Mouse (Mus musculus): ENCODE measurements around the gene Rpl39l.
"Not testable (repeated sequence)": the region's sequence is repeated elsewhere in the genome, so short reads cannot be mapped to it uniquely, and the experiment has no call there.

The Rpl39l gene

GRCm38 (mm10) chr16:10170005-10170404 lies at the start of gene Rpl39l:
TSS of gene Rpl39l (plus strand) at chr16:10170226.
- no peak for DNase-seq (ENCODE audit: low spot score in 2 of 2)

GRCm38 (mm10) chr16:10127586-10127985 lies 42.4 kb upstream of the Rpl39l start:
- DNase-seq (ENCODE audit: low spot score in 2 of 2): no peak

DNA sequence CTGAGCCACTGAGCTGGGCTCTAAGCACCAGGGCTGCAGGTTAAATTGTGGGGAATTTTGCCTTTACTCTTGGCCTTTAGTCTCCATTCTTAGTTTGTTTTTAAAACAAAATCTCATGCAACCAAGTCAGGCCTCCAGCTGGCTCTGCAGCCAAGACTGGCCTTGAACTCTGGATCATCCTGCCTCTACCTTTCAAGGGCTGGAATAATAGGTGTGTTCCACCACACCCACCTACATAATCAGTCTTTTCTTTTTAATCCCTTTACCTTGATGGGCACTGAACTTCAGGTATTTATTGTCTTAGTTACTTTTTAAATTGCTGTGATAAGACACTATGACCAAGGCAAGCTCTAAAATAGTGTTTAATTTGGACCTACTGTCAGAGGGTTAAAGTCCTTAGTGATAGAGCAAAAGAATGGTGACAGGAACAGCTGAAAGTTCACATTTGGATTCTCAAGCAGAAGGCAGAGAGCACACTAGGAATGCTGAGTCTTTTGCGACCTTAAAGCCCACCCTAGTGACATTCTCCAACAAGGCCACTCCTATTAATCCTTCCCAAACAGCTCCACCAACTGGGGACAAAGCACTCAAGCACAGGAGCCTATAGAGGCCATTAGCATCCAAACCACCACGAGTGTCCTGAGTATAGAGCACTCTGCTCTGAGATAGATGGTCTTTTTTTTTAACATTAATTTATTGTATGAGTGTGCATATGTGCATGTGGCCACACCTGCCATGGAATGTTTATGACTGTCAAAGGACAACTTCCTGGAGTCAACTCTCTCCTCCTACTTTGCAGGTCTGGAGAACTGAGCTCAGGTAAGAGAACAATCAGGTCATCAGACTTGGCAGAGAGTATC lies 40.7 kb upstream of the Rpl39l start:
- DNase-seq (ENCODE audit: low spot score in 2 of 2): no peak

GRCm38 (mm10) chr16:10143166-10143565 lies 26.9 kb upstream of the Rpl39l start:
- DNase-seq (ENCODE audit: low spot score in 2 of 2): no peak

DNA sequence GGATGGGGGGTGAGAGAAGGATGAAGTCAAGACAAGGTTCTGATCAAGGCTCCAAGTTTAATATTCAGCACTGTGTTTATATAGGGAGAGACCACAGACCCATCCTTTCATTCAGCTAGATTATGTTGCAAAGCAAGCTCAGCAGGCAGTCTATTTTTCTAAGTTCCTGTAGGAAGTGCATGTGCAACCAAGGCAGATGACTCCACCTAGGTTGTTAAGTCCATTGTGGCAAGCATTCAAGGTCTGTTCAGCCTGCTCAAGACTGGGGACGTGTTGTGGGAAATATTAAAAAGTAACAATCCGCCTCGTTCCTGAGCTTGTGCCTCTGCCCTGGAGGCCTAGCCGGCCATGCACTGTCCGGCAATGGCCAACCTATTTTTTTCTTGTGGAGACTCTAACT lies 22.6 kb upstream of the Rpl39l start:
- no peak for DNase-seq (ENCODE audit: low spot score in 2 of 2)

DNA sequence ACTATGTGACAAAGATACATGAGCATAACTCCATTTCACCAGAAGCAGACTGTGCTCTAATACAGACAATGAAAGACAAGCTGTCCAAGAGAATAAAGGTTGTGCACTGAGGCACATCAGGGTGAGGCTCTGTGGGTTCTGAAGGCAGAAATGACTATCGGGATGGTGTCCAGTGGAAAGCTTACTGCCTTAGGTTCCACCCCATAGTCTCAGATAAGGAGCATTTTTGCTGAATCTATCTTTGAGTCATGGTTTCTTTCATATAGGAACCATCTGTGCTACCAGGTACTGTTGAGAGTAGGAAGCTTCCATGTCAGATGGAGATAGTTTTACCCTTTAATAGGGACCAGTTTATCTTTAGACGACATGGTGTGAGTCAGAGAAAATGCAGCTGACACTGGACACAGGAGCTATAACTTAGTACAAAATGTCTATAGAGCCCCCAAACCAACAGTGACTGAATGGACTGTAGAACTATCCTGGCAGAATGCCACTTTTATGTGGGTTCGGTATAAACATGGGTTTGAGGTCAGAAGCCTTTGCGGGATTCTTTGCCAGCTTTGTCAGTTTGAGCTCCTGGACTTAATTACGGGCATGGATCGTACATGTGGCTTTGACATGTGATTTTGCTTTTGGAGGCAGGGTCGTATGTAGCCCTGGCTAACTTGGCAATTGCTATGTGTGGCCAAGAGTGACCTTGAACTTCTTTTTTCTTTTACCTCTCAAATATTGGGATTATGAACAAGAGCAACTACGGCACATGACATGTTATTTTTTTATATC lies 712 bp upstream of the Rpl39l start:
- DNase-seq (ENCODE audit: low spot score in 2 of 2): no peak

- DNase-seq (ENCODE audit: low spot score in 2 of 2): no peak
These were observed 1.2 kb downstream of the Rpl39l start for GRCm38 (mm10) chr16:10171276-10171675.

DNA sequence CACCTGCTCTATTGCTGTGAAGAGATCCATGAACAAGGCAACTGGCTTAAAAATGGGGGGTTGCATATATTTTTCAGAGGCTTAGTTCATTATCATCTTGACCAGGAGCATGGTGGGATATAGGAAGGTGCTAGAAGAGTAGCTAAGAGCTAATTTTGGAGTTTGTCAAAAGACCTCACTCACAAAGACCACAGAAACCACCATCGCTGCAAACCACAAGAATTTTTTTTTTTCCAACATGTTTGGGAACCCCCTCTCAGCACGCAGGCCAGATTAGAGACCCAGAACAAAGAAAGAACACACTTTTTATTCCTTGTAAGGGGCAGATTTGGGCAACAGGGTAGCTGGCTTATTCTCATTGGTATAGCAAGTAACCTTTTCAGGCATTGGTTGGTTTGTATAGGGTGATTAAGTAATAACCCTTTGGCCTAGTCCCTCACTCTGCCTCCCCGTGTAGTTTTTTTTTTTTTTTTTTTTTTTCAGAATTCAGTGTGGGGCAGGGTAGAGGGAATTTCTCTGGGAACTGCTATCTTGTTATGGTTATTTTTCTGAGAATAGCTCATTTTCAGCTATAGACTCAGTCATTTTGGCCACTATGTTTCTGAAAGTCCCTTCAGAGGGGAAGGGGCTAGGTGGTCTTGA lies 2.3 kb downstream of the Rpl39l start:
- DNase-seq (ENCODE audit: low spot score in 2 of 2): no peak

- DNase-seq (ENCODE audit: low spot score in 2 of 2): not testable (repeated sequence)
These were observed 17.4 kb downstream of the Rpl39l start for GRCm38 (mm10) chr16:10187461-10187860.

DNA sequence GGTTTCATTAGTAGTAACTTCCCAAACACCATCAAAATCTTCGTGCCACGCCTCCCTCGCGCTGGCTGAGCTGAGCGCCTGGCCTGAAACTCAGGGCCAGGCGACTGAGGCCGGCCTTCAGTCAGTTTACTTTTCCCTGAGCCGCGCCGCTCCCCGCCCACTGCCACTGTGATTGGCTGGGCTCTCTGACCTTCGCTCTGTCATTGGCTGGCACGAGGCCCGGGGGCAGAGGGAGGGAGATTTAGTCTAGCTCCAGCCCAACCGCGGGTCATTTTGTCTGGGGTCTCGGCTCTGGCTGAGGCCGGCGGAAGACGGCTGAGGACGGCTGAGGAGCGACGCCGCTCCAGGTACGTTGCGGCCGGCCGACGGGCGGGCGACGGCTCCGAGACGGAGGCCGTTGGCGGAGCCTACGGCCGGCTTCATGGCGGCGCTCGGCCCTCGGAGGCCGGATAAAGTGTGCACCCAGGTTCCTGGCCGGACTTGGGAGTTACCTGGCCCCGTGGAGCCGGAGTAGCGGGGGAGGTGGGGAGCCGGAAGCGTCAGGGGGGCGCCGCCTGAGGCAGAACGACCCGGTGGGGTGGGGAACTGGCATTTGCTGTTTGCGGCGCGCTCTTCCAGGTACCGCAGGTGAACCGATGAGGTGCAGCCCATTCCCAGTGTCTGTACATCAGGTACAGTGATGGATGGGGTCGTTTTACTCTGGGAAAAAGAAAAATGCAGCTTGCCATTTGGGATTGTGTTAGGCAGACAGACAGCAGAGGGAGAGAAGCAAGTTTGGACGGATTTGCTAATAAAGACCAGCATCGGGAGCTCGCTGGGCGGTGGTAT lies 22.9 kb downstream of the Rpl39l start, which contains the start of gene Atf7ip2:
Gene Atf7ip2 (plus strand): TSS at position 34 of the 828 bp plus-strand sequence.
- DNase-seq (ENCODE audit: low spot score in 2 of 2): peak; percentile 82 to 91

DNA sequence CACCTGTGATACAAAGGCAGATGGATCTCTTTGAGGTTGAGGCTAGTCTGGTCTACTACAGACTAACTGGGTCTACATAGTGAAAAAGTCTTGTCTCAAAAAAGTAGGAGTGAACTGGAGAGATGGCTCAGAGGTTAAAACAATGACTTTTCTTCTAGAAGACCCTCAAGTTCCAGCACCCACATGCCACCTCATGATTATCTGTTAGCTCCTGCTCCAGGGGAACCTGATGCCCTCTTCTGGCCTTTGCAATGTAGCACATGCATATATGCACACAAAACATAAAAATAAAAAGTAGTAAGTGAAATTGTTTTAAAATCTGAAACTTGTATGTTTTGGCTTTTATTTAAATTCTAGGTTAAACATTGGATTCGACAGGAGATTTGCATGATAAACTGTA lies 38.8 kb downstream of the Rpl39l start:
- no peak for DNase-seq (ENCODE audit: low spot score in 2 of 2)

DNA sequence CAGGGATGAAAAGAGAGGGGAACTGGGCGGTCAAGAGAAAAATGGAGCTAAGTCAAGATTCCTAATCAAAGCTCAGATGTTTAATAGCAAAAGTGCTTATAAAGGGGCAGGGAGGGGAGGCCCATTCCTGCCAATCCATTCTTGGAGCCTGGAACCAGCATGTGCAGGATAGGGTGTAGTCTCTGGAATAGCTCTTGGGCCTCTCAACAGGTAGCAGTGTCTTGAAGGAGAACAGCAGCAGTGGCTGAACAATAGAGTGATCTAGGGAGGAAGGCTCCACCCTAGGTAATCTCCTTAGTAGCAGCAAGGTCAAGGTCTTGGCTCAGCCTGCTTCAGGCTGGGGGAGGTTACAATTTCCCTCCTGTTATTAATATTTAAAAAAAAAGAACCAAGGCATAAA lies 46.3 kb downstream of the Rpl39l start:
- DNase-seq (ENCODE audit: low spot score in 2 of 2): not testable (repeated sequence)

- DNase-seq (ENCODE audit: low spot score in 2 of 2): not testable (repeated sequence)
These were observed 47.0 kb downstream of the Rpl39l start for GRCm38 (mm10) chr16:10217020-10217419.
